Mouse (Mus musculus) liver, adult (tissue): ENCODE measurements around the gene Nol4l.

Source experiments
- GATA4 ChIP-seq: IDR thresholded peaks from 2 replicates; pipeline ENCODE4 v1.6.1; 2014; ENCODE audit warnings: mild to moderate bottlenecking, low read length; ENCODE audit not compliant: insufficient replicate concordance

Gene Nol4l

GRCm38 (mm10) chr2:153526850-153527530 is 2.8 kb downstream of the Nol4l start:
- no peak for TF ChIP-seq GATA4

DNA sequence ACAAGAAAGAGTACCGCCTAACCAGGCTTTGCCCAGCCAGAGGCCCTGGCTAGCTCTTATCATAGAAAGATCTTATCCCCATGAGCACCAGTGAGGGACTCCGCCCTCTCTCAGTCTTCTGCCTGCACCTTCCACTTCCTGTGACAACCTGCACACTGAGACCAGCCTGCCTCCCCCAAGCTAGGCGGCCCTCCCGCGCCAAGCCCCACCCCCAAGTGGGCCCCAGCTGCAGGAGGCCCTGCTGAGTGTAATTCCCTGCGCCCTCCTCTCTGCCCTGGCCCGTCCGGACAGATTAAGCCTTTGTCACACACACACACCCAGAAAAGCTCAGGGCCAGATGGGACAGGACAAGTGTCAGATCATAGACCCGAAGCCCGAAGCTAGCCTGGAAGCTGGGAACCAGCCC is 3.9 kb downstream of the Nol4l start:
- TF ChIP-seq GATA4 = no peak

DNA sequence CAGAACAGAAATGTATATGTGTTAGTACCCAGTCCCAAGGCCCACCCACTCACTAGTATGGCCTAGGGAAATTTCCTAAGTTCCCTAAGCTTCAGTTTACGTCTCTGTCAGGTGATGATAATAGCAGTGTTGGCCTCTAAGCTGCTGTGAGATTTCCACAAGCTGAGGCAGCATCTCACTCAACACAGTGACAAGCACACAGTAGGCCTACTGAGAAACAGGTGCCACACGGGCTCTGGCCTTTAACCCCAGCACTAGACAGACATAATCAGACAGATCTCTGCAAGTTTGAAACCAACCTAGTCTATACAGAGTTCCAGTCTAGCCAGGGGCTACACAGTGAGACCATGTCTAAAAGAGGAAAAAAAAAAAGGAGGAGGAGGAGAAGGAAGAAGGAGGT is 5.0 kb downstream of the Nol4l start:
- TF ChIP-seq GATA4 = no peak

DNA sequence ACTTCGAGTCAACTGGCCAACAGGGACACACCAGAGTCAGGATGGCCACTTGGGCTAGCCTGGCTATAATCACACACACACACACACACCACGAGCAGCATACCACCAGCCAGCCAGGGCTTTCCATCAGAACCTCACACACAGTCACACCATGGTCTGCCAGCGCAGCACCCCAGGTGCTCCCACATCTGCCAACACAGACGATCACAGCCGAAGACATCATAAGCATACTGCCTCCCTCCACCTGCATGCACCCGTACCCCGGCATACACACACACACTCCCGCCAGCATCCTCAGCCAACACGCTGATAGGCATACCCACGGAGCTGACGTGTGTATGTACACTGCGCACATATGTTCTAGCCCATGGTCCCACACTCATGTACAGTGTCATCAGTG is 6.1 kb downstream of the Nol4l start:
- no peak for TF ChIP-seq GATA4

DNA sequence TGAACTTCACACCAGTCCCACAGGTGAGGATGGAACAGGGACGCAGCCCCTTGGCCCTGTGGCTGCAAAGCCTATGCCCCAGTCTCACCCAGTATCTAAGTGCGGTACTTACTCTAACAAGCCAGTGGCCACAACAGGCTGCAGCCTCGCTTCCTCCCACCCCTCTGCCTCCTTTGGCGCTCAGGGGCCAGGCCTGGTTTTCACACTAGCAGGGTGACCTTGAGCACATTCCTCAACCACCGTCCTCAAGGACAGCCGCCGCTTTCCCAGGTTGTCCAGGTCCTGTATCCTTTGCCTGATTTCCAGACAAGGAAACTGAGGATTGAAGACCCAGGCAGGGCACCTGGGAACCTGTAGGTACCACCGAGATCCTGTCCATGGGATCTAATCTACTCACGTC is 6.6 kb downstream of the Nol4l start:
- TF ChIP-seq GATA4 = no peak

GRCm38 (mm10) chr2:153522270-153522669 is 7.5 kb downstream of the Nol4l start:
- no peak for TF ChIP-seq GATA4

DNA sequence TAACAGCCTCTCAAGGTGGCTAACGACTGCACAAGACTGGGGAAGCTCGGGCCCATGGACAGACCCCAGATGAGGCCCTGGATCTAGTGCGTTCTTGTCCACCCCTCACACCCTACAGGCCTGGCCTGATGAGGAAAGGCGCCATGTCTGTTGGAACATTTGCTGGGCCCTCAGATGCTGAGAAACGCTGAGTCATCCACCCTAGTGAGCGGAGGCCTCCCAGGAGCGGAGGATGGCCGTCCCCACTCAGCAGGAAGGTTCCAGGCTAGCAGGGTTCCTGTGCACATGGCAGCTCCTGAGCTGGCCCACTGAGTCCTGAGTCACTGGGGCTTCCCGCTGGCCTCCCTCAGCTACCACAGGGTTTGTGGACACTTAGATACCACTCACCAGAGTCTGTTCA is 9.7 kb downstream of the Nol4l start:
- TF ChIP-seq GATA4 = no peak

GRCm38 (mm10) chr2:153516961-153517360 is 12.8 kb downstream of the Nol4l start:
- TF ChIP-seq GATA4 = no peak

- no peak for TF ChIP-seq GATA4
Observed at GRCm38 (mm10) chr2:153515582-153515981, 14.2 kb downstream of the Nol4l start.

GRCm38 (mm10) chr2:153514497-153515380 is 15.0 kb downstream of the Nol4l start:
- no peak for TF ChIP-seq GATA4

DNA sequence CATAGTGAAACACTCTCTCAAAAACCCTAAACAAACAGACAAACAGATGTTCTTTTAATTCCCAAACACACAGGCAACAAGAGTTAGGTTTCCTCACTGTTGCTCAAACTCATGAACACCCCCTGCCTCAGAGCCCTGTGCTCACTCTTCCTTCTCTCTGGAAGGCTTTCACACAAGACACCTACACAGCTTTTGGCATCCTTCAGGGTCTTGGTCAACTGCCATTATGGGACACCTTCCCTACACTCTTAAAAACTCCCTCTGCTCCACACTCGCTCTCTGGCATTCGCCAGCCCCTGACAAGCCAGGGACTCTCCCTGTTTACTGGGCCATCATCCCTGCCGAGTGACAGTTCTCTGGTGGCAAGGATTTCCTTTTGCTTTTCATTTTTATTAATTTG is 15.8 kb downstream of the Nol4l start:
- TF ChIP-seq GATA4 = no peak

GRCm38 (mm10) chr2:153512416-153513323 is 17.1 kb downstream of the Nol4l start:
- no peak for TF ChIP-seq GATA4

DNA sequence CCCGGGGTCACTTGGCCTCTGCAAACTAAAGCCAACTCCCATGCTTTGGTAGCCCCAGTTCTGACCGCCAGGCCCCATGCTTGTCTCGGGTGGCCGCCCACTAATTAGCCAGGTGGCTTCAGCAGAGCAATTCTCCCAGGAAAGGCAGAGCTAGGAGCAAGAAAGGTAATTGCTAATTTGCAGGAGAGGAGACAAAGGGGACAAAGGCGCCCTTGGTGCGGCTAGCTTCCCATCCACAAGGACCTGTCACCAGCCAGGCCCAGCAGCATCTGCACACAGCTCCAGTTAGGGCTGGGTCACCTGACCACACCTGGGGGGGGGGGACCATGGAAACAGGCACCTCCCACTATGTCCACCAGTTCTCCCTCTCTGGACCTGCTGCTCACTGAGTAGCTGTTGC is 18.2 kb downstream of the Nol4l start:
- TF ChIP-seq GATA4 = no peak

- no peak for TF ChIP-seq GATA4
Observed at GRCm38 (mm10) chr2:153510136-153510535, 19.6 kb downstream of the Nol4l start.
